Mouse (Mus musculus): Measurements from ENCODE around the gene Ubald1. TPM values are rescaled to one million over a fixed set of nuclear protein-coding genes. Genes with fewer than 3 reads are reported as not detected.

Gene Ubald1
- polyA plus RNA-seq, 1 experiment from 2014 or later, result 28.8 TPM

GRCm38 (mm10) chr16:4831650-4832419, 48.3 kb downstream of the Ubald1 start:
- Histone ChIP-seq H3K9me3 (replicated peaks; ENCODE audit: control insufficient read depth, low read length) (no peaks in the 10 kb centered on the region), H3K27ac (ENCODE audit: low read depth, low read length) (no peak overlapping the region), H3K4me2 (no peak overlapping the region), H3K9ac (ENCODE audit: low read depth, low read length) (no peak overlapping the region), H3K4me3 (ENCODE audit: low read depth, low read length) (no peak overlapping the region), H3K4me1 (ENCODE audit: control insufficient read depth, insufficient read depth, low read length) (no peaks in the 10 kb centered on the region), H3K27me3 (ENCODE audit: control insufficient read depth, insufficient read depth, low read length) (no peaks in the 10 kb centered on the region), H3K36me3 (ENCODE audit: control insufficient read depth, insufficient read depth, low read length) (no peaks in the 10 kb centered on the region)
- ATAC-seq (replicated peaks; ENCODE audit: insufficient number of reproducible peaks, low FRiP score, low TSS enrichment), result no peak
- 60% methylated on average over 15 of the region's 15 CpGs for WGBS (ENCODE audit: insufficient replicate concordance)

GRCm38 (mm10) chr16:4829271-4829900, 50.7 kb downstream of the Ubald1 start:
- Histone ChIP-seq H3K4me3 (ENCODE audit: low read depth, low read length) (no peak overlapping the region), H3K27ac (ENCODE audit: low read depth, low read length) (no peak overlapping the region), H3K4me2 (no peak overlapping the region), H3K9me3 (replicated peaks; ENCODE audit: control insufficient read depth, low read length) (no peaks in the 10 kb centered on the region), H3K27me3 (ENCODE audit: control insufficient read depth, insufficient read depth, low read length) (no peaks in the 10 kb centered on the region), H3K4me1 (ENCODE audit: control insufficient read depth, insufficient read depth, low read length) (no peaks in the 10 kb centered on the region), H3K9ac (ENCODE audit: low read depth, low read length) (no peak overlapping the region), H3K36me3 (ENCODE audit: control insufficient read depth, insufficient read depth, low read length) (no peaks in the 10 kb centered on the region)
- no peak for ATAC-seq (replicated peaks; ENCODE audit: insufficient number of reproducible peaks, low FRiP score, low TSS enrichment)
- WGBS (ENCODE audit: insufficient replicate concordance), result 77% methylated on average over 6 of the region's 6 CpGs

GRCm38 (mm10) chr16:4827639-4828038, 52.5 kb downstream of the Ubald1 start:
- H3K4me2 ChIP-seq, result no peak overlapping the region
- no peaks in the 10 kb centered on the region for H3K27me3 ChIP-seq (ENCODE audit: control insufficient read depth, insufficient read depth, low read length)
- no peaks in the 10 kb centered on the region for H3K4me1 ChIP-seq (ENCODE audit: control insufficient read depth, insufficient read depth, low read length)
- H3K27ac ChIP-seq (ENCODE audit: low read depth, low read length), result no peak overlapping the region
- H3K9ac ChIP-seq (ENCODE audit: low read depth, low read length), result no peak overlapping the region
- 85% methylated on average over 5 of the region's 5 CpGs for WGBS (ENCODE audit: insufficient replicate concordance)
- H3K4me3 ChIP-seq (ENCODE audit: low read depth, low read length), result no peak overlapping the region
- no peaks in the 10 kb centered on the region for H3K36me3 ChIP-seq (ENCODE audit: control insufficient read depth, insufficient read depth, low read length)
- no peak for ATAC-seq (replicated peaks; ENCODE audit: insufficient number of reproducible peaks, low FRiP score, low TSS enrichment)
- no peaks in the 10 kb centered on the region for H3K9me3 ChIP-seq (replicated peaks; ENCODE audit: control insufficient read depth, low read length)

Other genes starting within 250 kb of the Ubald1 start
- gene Vasn, start 240.4 kb downstream of the Ubald1 start, polyA plus RNA-seq (2014; fragmentation: Nextera tagmentation; extraction: Ambion mirVana), result 9.5 and 10.6 TPM in 2 replicates
- gene Dnaja3, start 240.3 kb downstream of the Ubald1 start, polyA plus RNA-seq (2014; fragmentation: Nextera tagmentation; extraction: Ambion mirVana), result 63.6 and 72.6 TPM in 2 replicates
- 12.1 and 12.4 TPM in 2 replicates for gene Coro7, start 200.5 kb downstream of the Ubald1 start, polyA plus RNA-seq (2014; fragmentation: Nextera tagmentation; extraction: Ambion mirVana)
- 53.1 and 58.3 TPM in 2 replicates for gene Nmral1, start 161.0 kb downstream of the Ubald1 start, polyA plus RNA-seq (2014; fragmentation: Nextera tagmentation; extraction: Ambion mirVana)
- 102 and 109 TPM in 2 replicates for gene Hmox2, start 154.0 kb downstream of the Ubald1 start, polyA plus RNA-seq (2014; fragmentation: Nextera tagmentation; extraction: Ambion mirVana)
- 113 and 118 TPM in 2 replicates for gene Cdip1, start 90.0 kb downstream of the Ubald1 start, polyA plus RNA-seq (2014; fragmentation: Nextera tagmentation; extraction: Ambion mirVana)
- 0.25 and 0.79 TPM in 2 replicates for gene 4930562C15Rik, start 44.9 kb downstream of the Ubald1 start, polyA plus RNA-seq (2014; fragmentation: Nextera tagmentation; extraction: Ambion mirVana)
- 96.8 and 112 TPM in 2 replicates for gene Mgrn1, start 5.9 kb upstream of the Ubald1 start, polyA plus RNA-seq (2014; fragmentation: Nextera tagmentation; extraction: Ambion mirVana)
- gene Nudt16l1, start 58.4 kb upstream of the Ubald1 start, polyA plus RNA-seq (2014; fragmentation: Nextera tagmentation; extraction: Ambion mirVana), result 102 and 106 TPM in 2 replicates
- 28.7 and 31.8 TPM in 2 replicates for gene Anks3, start 83.9 kb upstream of the Ubald1 start, polyA plus RNA-seq (2014; fragmentation: Nextera tagmentation; extraction: Ambion mirVana)
- gene Sept12, start 117.5 kb upstream of the Ubald1 start, polyA plus RNA-seq (2014; fragmentation: Nextera tagmentation; extraction: Ambion mirVana), result not detected in 2 replicates
- 1.6 and 3.2 TPM in 2 replicates for gene Smim22, start 127.0 kb upstream of the Ubald1 start, polyA plus RNA-seq (2014; fragmentation: Nextera tagmentation; extraction: Ambion mirVana)
- 50.1 and 54.4 TPM in 2 replicates for gene Rogdi, start 133.2 kb upstream of the Ubald1 start, polyA plus RNA-seq (2014; fragmentation: Nextera tagmentation; extraction: Ambion mirVana)
- 58.9 and 88.6 TPM in 2 replicates for gene Glyr1, start 169.5 kb upstream of the Ubald1 start, polyA plus RNA-seq (2014; fragmentation: Nextera tagmentation; extraction: Ambion mirVana)
- 16.6 and 16.8 TPM in 2 replicates for gene Ubn1, start 169.7 kb upstream of the Ubald1 start, polyA plus RNA-seq (2014; fragmentation: Nextera tagmentation; extraction: Ambion mirVana)